Mouse (Mus musculus) heart, postnatal 25 days (tissue): ENCODE measurements around the gene Parvb. TPM values are rescaled to one million over a fixed set of nuclear protein-coding genes. Genes with fewer than 3 reads are reported as not detected.

Experiments used
- DNase-seq: peaks from one replicate; pipeline ENCODE4 v3.0.0; 2022; ENCODE audit warnings: low spot score
- intact Hi-C: fragments of 180-260 bp; cut with DNase I; formaldehyde crosslinking; loops from one replicate; pipeline ENCODE4 v1.15.1; 2025
- total RNA-seq, 2 experiments: library from RNA; stranded (reverse); gene quantifications; 2 replicates each; pipeline ENCODE4 v1.2.3; 2021

Parvb gene
- total RNA-seq, 2 experiments from 2014 or later: 147 to 154 TPM

GRCm38 (mm10) chr15:84252645-84253044 is 20.8 kb downstream of the Parvb start:
- no peak for DNase-seq
- intact Hi-C loops: no loop called here

- intact Hi-C loops: no loop called here
- no peak for DNase-seq
Observed at GRCm38 (mm10) chr15:84253757-84254156, 21.9 kb downstream of the Parvb start.

- intact Hi-C loops: no loop called here
- DNase-seq: no peak
Observed at GRCm38 (mm10) chr15:84254387-84254786, 22.5 kb downstream of the Parvb start.

- DNase-seq: no peak
- intact Hi-C loops: no loop called here
Observed at GRCm38 (mm10) chr15:84256254-84256850, 24.5 kb downstream of the Parvb start.

- intact Hi-C loops: no loop called here
- DNase-seq: no peak
Observed at GRCm38 (mm10) chr15:84256864-84257263, 25.0 kb downstream of the Parvb start.

GRCm38 (mm10) chr15:84258602-84259355 is 26.9 kb downstream of the Parvb start:
- intact Hi-C loops: no loop called here
- no peak for DNase-seq

GRCm38 (mm10) chr15:84260123-84260822 is 28.4 kb downstream of the Parvb start:
- DNase-seq: no peak
- intact Hi-C loops: loop anchor here (2.0 kb wide), 3 partner anchors 29 to 355 kb away; no protein-coding TSS in a partner anchor

- DNase-seq: no peak
- intact Hi-C loops: no loop called here
Observed at GRCm38 (mm10) chr15:84262630-84263029, 30.8 kb downstream of the Parvb start.

- intact Hi-C loops: no loop called here
- no peak for DNase-seq
Observed at GRCm38 (mm10) chr15:84263573-84263972, 31.7 kb downstream of the Parvb start.

- intact Hi-C loops: no loop called here
- DNase-seq: no peak
Observed at GRCm38 (mm10) chr15:84265141-84265540, 33.3 kb downstream of the Parvb start.

GRCm38 (mm10) chr15:84266290-84266689 is 34.4 kb downstream of the Parvb start:
- no peak for DNase-seq
- intact Hi-C loops: no loop called here

- no peak for DNase-seq
Observed at GRCm38 (mm10) chr15:84267720-84268260, 35.9 kb downstream of the Parvb start.

GRCm38 (mm10) chr15:84269107-84269633 is 37.3 kb downstream of the Parvb start:
- intact Hi-C loops: no loop called here
- DNase-seq: no peak

More at GRCm38 (mm10) chr15:84267720-84268260, 35.9 kb downstream of the Parvb start:
- intact Hi-C loops: no loop called here

- DNase-seq: no peak
- intact Hi-C loops: loop anchor here (5.0 kb wide), 1 partner anchor 162 kb away; no protein-coding TSS in a partner anchor
Observed at GRCm38 (mm10) chr15:84270032-84270431, 38.2 kb downstream of the Parvb start.

GRCm38 (mm10) chr15:84270463-84270862 is 38.6 kb downstream of the Parvb start:
- no peak for DNase-seq
- intact Hi-C loops: loop anchor here (5.0 kb wide), 1 partner anchor 162 kb away; no protein-coding TSS in a partner anchor

GRCm38 (mm10) chr15:84276066-84276465 is 44.2 kb downstream of the Parvb start:
- intact Hi-C loops: no loop called here
- DNase-seq: no peak

- no peak for DNase-seq
- intact Hi-C loops: no loop called here
Observed at GRCm38 (mm10) chr15:84278091-84278490, 46.2 kb downstream of the Parvb start.

GRCm38 (mm10) chr15:84278656-84279055 is 46.8 kb downstream of the Parvb start:
- DNase-seq: no peak
- intact Hi-C loops: no loop called here

GRCm38 (mm10) chr15:84280309-84280708 is 48.5 kb downstream of the Parvb start:
- intact Hi-C loops: loop anchor here (5.0 kb wide), 2 partner anchors 68 to 332 kb away; no protein-coding TSS in a partner anchor
- DNase-seq: no peak

- no peak for DNase-seq
- intact Hi-C loops: loop anchor here (5.0 kb wide), 2 partner anchors 69 to 331 kb away; no protein-coding TSS in a partner anchor
Observed at GRCm38 (mm10) chr15:84280712-84281347, 49.0 kb downstream of the Parvb start.
